ENCODE assay signal across 9 mouse cellular contexts in the genomic region with DNA sequence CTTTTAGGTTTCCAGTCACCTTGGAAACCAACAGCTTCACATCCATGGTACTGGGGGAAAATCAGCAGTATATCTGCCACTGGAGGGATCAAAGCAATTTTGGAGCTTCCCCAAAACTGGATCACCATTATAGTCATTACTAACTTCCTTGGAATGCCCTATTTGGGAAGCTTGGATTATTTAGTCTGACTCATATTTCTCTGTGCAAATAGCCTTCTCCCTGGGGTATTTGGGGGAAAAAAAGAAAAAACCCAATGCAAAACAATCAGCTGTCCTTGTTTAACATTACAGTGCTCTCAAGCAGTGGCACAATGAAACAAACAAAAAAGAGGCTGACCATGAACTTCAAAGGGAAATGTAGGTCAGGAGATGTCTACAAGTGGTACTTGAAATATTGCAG.
"Had no signal": no experiment of that assay in that cellular context is flagged by ENCODE, and none has a peak within 500 bp of the region (broad histone marks: within the 10 kb centered on the region; RNA-seq: fewer than 3 reads in every experiment).

No protein-coding gene starts in this region.

- DNase-seq: kidney, adult 2 months; kidney, postnatal 25 days; layer of hippocampus, adult 9-11 months; liver, embryonic 13.5 days; lung, embryonic 14.5 days; midbrain, embryonic 14.5 days; thymus, adult 2 months; thymus, postnatal 14 days; thymus, postnatal 4 days had no signal
